Mouse (Mus musculus): ENCODE data around the gene Gpr153. TPM values are rescaled to one million over a fixed set of nuclear protein-coding genes. Genes with fewer than 3 reads are reported as not detected.

Gene Gpr153
- polyA plus RNA-seq, 1 experiment from 2014 or later = 3.0 TPM

DNA sequence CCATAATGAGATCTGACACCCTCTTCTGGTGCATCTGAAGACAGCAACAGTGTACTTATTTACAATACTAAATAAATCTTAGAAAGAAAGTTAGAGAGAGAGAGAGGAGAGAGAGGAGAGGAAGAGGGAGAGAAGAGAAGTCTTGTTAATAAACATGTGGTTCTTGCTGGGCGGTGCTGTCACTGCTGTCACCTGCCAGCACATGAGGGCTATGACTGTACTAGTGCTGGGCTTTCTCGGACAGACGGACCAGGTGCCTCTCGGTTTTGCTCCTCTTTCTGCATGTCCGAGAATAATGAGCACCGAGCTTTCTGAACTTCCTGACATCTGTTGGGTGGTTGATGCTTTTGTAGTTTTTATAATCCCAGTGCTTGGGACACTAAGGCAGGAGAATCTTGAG lies 23.4 kb upstream of the Gpr153 start:
- H3K27me3 ChIP-seq (ENCODE audit: low read depth, poor library complexity, severe bottlenecking) = no peaks in the 10 kb centered on the region
- H3K4me1 ChIP-seq = peaks cover 12% of the 10 kb centered on the region
- no peaks in the 10 kb centered on the region for H3K36me3 ChIP-seq
- no peak for DNase-seq (ENCODE audit: low spot score)
- H3K4me3 ChIP-seq = no peak overlapping the region
- 87% methylated on average over 6 of the region's 6 CpGs for WGBS
- no peaks in the 10 kb centered on the region for H3K9me3 ChIP-seq (replicated peaks)
- H3K27ac ChIP-seq = no peak overlapping the region

DNA sequence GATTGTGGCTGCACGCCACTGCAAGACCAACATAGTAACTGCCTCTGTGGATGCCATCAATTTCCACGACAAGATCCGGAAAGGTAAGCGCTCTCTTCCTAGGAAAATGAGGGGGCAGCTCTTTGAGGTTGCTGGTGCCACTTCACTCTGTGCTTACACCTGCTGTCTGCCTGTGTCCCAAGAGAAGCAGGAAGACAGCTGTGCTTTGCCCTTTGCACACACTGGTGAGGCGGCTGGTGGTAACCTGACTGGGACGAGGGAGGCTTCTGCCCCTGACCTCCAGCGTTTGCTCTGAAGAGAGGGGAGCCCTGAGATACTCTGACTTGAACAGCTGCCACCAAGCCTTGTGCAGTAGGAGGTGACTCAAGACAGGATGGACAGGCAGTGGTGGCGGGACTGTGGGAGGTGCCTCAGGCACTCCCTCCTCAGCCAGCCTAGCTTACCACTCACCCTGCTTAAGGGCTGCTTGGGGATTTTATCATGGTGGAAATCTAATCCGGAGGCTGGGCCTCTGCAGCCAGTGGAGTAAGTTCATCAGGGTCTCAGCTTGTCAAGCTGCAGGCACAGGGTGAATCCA lies 20.8 kb upstream of the Gpr153 start:
- Histone ChIP-seq H3K4me1 (no peaks in the 10 kb centered on the region), H3K27ac (no peak overlapping the region), H3K9me3 (replicated peaks) (no peaks in the 10 kb centered on the region), H3K4me3 (no peak overlapping the region), H3K27me3 (ENCODE audit: low read depth, poor library complexity, severe bottlenecking) (no peaks in the 10 kb centered on the region), H3K36me3 (no peaks in the 10 kb centered on the region)
- no peak for DNase-seq (ENCODE audit: low spot score)
- WGBS = 77% methylated on average over 9 of the region's 9 CpGs

- Histone ChIP-seq H3K27ac (no peak overlapping the region), H3K36me3 (no peaks in the 10 kb centered on the region), H3K4me1 (peaks cover 13% of the 10 kb centered on the region), H3K9me3 (replicated peaks) (no peaks in the 10 kb centered on the region), H3K4me3 (no peak overlapping the region), H3K27me3 (ENCODE audit: low read depth, poor library complexity, severe bottlenecking) (0 out of 2 replicates have a peak, but pooled peaks cover 1% of the 10 kb centered on the region)
- DNase-seq (ENCODE audit: low spot score) = no peak
- WGBS = 46% methylated on average over 6 of the region's 6 CpGs
These were observed 17.0 kb upstream of the Gpr153 start for GRCm38 (mm10) chr4:152257070-152257469.

DNA sequence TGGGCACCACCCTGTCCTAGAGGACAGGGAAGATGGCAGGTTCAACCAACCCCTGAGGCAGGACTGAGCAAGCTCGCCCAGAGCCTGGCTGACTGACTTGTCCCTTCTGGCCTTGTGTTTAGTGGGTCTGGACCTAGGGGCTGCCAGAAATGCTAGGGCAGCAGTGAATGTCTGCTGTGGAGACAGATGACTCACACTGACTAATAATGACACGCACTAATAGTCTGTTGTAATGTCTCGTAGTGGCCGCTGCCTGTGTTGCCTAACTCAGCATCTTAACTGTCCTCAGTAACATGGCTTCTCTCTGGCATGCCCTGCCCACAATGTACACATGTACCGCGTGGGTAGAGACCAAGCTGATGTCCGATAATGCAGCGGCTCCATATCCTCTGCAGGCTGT lies 13.6 kb upstream of the Gpr153 start:
- Histone ChIP-seq H3K36me3 (no peaks in the 10 kb centered on the region), H3K27ac (no peak overlapping the region), H3K4me1 (peaks cover 39% of the 10 kb centered on the region), H3K27me3 (ENCODE audit: low read depth, poor library complexity, severe bottlenecking) (0 out of 2 replicates have a peak, but pooled peaks cover 3% of the 10 kb centered on the region), H3K4me3 (no peak overlapping the region), H3K9me3 (replicated peaks) (no peaks in the 10 kb centered on the region)
- no peak for DNase-seq (ENCODE audit: low spot score)
- 94% methylated on average over 8 of the region's 8 CpGs for WGBS

DNA sequence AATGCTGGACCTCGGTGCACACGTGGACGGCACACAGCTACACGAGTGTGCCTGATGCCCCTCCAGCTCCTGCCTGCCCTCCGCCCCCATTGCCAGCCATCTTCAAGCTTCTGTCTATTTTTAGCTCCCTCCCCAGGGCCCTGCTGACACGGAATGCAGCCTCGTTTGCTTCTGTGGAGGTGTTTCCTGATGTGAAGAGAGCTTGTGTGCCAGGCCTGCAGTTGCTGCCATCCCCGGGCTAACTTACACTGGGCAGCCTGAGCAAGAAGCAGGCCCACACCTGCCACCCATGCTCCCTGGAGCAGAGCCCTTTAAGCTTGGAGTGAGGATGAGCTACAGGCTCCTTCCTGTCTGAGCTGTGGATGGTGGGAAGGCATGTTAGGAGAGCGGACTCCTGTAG lies 11.8 kb upstream of the Gpr153 start:
- Histone ChIP-seq H3K27me3 (ENCODE audit: low read depth, poor library complexity, severe bottlenecking) (0 out of 2 replicates have a peak, but pooled peaks cover 3% of the 10 kb centered on the region), H3K36me3 (no peaks in the 10 kb centered on the region), H3K4me1 (peaks cover 49% of the 10 kb centered on the region), H3K9me3 (replicated peaks) (no peaks in the 10 kb centered on the region), H3K27ac (0 out of 2 replicates have a peak overlapping the region, but pooled peaks have one; percentile 36), H3K4me3 (no peak overlapping the region)
- no peak for DNase-seq (ENCODE audit: low spot score)
- 75% methylated on average over 9 of the region's 9 CpGs for WGBS

DNA sequence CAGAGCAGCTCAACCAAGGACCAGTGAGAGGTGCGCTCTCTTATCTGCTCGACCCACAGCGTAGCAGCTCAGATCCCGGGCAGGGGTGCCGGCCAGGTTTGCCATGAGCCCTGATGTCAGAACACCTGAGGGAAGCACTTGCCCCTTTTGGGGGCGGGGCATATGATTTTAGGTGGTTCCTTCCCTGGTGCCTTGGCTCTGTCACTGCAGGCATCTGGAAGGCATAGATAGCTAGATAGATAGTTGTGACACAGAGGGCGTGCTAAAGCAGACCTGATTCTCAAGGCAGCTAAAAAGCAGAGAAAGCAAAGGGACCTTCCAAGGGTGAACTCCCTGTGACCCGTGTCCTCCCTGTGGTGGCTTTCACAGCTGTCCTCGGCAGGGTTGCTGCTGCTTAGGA lies 10.9 kb upstream of the Gpr153 start:
- no peak for DNase-seq (ENCODE audit: low spot score)
- Histone ChIP-seq H3K27ac (0 out of 2 replicates have a peak overlapping the region, but pooled peaks have one; percentile 43), H3K36me3 (no peaks in the 10 kb centered on the region), H3K4me1 (peaks cover 49% of the 10 kb centered on the region), H3K4me3 (no peak overlapping the region), H3K27me3 (ENCODE audit: low read depth, poor library complexity, severe bottlenecking) (0 out of 2 replicates have a peak, but pooled peaks cover 3% of the 10 kb centered on the region), H3K9me3 (replicated peaks) (no peaks in the 10 kb centered on the region)
- WGBS = 63% methylated on average over 9 of the region's 9 CpGs

DNA sequence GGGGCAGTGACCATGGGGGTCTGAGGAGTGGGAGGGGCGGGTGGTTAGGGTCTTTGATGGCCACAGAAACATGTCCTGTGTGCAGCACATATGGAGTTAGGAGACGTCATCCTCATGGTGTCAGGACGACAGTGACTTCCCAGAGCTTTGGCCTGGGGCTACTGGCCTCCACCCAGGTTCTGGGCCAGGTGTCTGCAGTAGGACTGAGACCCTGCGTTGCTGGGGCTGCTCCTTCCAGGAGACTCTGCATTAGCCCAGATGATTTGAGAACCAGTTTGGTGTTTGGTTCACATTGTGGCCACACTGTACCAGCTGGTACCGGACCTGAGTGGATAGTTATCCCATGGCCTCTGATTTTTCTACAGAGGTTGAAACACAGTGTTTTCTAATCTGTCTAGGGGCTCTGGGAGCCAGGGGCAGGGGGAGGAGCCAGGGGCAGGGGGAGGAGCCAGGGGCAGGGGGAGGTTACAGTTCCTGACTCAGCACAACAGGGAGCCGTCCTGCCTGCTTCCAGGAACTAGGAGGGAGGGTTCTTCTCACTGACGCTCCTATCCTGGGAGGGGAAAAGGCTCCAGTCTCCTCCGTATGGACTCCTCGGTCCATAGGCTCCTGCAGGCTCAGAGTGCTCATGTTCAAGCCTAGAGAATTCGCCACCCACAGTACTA lies 10.4 kb upstream of the Gpr153 start:
- H3K4me3 ChIP-seq = no peak overlapping the region
- no peaks in the 10 kb centered on the region for H3K9me3 ChIP-seq (replicated peaks)
- peaks cover 49% of the 10 kb centered on the region for H3K4me1 ChIP-seq
- 0 out of 2 replicates have a peak, but pooled peaks cover 3% of the 10 kb centered on the region for H3K27me3 ChIP-seq (ENCODE audit: low read depth, poor library complexity, severe bottlenecking)
- DNase-seq (ENCODE audit: low spot score) = no peak
- 31% methylated on average over 10 of the region's 10 CpGs for WGBS
- H3K27ac ChIP-seq = peak overlapping the region; percentile 43; the same call in 1 of the 2 replicates
- no peaks in the 10 kb centered on the region for H3K36me3 ChIP-seq

GRCm38 (mm10) chr4:152264177-152264530 lies 9.9 kb upstream of the Gpr153 start:
- Histone ChIP-seq H3K9me3 (replicated peaks) (no peaks in the 10 kb centered on the region), H3K4me3 (no peak overlapping the region), H3K27ac (peak overlapping the region; percentile 43; the same call in 1 of the 2 replicates), H3K36me3 (no peaks in the 10 kb centered on the region), H3K4me1 (peaks cover 49% of the 10 kb centered on the region), H3K27me3 (ENCODE audit: low read depth, poor library complexity, severe bottlenecking) (0 out of 2 replicates have a peak, but pooled peaks cover 3% of the 10 kb centered on the region)
- no peak for DNase-seq (ENCODE audit: low spot score)
- 55% methylated on average over 4 of the region's 4 CpGs for WGBS

- H3K4me1 ChIP-seq = peaks cover 53% of the 10 kb centered on the region
- no peak overlapping the region for H3K4me3 ChIP-seq
- H3K27ac ChIP-seq = 0 out of 2 replicates have a peak overlapping the region, but pooled peaks have one; percentile 43
- no peaks in the 10 kb centered on the region for H3K36me3 ChIP-seq
- peaks cover 8% of the 10 kb centered on the region; the same call in 1 of the 2 replicates for H3K27me3 ChIP-seq (ENCODE audit: low read depth, poor library complexity, severe bottlenecking)
- 89% methylated on average over 9 of the region's 9 CpGs for WGBS
- no peaks in the 10 kb centered on the region for H3K9me3 ChIP-seq (replicated peaks)
- DNase-seq (ENCODE audit: low spot score) = no peak
These were observed 9.0 kb upstream of the Gpr153 start for GRCm38 (mm10) chr4:152264867-152265568.

DNA sequence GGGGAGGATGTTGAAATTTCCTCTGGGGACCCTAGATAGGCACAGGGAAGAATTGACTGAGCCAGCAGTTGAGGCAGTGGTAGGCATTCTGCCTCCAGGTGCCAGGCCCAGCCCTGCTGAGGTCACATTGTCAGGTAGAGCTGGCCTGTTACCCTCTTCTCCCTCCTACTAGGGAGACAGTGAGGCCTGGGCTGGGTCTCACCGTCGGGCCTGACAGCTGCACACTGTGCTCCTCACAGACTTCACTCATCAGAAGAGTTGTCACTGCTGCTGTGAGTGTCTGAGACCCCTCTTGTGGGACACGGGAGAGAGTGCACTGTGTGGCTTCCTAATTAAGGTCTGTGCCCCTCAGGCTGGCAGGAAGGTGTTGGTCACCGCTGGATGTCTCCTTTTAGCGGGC lies 8.2 kb upstream of the Gpr153 start:
- H3K27ac ChIP-seq = no peak overlapping the region
- H3K4me3 ChIP-seq = no peak overlapping the region
- no peaks in the 10 kb centered on the region for H3K36me3 ChIP-seq
- H3K4me1 ChIP-seq = peaks cover 53% of the 10 kb centered on the region
- no peaks in the 10 kb centered on the region for H3K9me3 ChIP-seq (replicated peaks)
- no peak for DNase-seq (ENCODE audit: low spot score)
- 56% methylated on average over 5 of the region's 5 CpGs for WGBS
- H3K27me3 ChIP-seq (ENCODE audit: low read depth, poor library complexity, severe bottlenecking) = peaks cover 9% of the 10 kb centered on the region; the same call in 1 of the 2 replicates

DNA sequence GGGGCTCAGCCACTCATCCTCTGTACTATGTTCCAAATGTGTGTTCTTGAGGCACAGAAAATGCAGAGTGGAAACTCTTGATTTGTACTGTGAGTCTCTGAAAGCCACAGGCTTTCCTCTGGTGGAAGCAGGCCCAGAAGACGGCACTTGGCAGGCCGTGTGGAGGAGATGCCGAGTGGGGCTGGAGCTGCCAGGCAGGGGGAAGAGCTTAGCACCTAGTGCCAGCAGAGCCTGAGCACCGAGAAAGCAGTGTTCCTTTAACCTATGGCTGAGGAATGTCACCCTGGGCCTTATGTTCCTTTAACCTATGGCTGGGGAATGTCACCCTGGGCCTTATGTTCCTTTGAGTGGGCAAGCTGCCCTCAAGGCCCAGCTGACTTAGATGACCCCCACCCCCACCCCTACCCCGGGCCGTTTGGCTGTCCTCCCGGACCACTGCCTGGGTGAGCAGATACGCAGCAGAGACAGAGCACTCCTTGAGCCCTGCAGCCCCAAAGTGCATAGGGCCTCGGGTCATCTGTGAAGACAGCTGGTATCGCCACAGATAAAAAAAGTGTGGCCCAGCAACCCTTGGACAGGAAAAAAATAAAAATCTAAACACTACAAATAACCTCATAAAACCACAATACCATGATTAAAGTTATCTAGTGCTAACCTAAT lies 7.7 kb upstream of the Gpr153 start:
- Histone ChIP-seq H3K36me3 (no peaks in the 10 kb centered on the region), H3K4me3 (no peak overlapping the region), H3K9me3 (replicated peaks) (no peaks in the 10 kb centered on the region), H3K4me1 (peaks cover 50% of the 10 kb centered on the region), H3K27me3 (ENCODE audit: low read depth, poor library complexity, severe bottlenecking) (peaks cover 12% of the 10 kb centered on the region), H3K27ac (no peak overlapping the region)
- 44% methylated on average over 10 of the region's 10 CpGs for WGBS
- DNase-seq (ENCODE audit: low spot score) = no peak

DNA sequence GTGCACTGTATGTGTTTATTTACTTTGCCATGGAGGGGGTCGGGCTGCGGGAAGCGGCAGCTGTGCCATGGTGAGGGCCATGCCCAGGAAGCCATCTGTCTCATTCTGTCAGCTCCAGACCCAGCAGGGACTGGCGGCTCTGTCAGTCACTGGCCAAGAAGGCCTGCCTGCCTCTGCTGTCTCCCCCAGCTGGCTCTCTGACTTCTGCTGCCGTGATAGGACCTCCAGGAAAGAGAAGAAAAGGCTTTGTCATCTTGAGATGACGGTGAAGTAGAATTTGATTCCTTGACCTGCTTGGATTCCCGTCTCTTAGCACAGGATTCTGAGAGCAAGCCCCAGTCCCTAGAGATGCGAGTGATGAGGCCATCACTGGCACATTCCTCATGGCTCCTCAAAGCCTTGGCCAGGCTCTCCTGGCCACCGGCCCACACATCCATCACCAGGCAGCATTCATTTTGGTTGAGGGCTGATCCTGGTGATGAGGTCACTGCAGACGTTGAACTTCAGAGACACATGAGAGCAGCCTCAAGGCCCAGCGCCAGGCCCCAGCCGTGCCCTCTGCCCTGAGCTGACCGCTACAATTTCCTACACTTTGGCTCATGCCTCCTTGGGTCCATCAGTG lies 6.2 kb upstream of the Gpr153 start:
- 69% methylated on average over 13 of the region's 13 CpGs for WGBS
- H3K36me3 ChIP-seq = no peaks in the 10 kb centered on the region
- H3K9me3 ChIP-seq (replicated peaks) = no peaks in the 10 kb centered on the region
- peaks cover 50% of the 10 kb centered on the region for H3K4me1 ChIP-seq
- H3K4me3 ChIP-seq = no peak overlapping the region
- peaks cover 18% of the 10 kb centered on the region for H3K27me3 ChIP-seq (ENCODE audit: low read depth, poor library complexity, severe bottlenecking)
- DNase-seq (ENCODE audit: low spot score) = no peak
- no peak overlapping the region for H3K27ac ChIP-seq

Data from limb, embryonic 10.5 days (tissue).